Mouse (Mus musculus) embryo, embryonic 10.5 days (tissue): ENCODE measurements around the gene Bahcc1.
A peak's percentile ranks its signal among the peaks of the same experiment; 100 is the strongest.

ENCODE experiments used
- DNase-seq: peaks from one replicate; pipeline ENCODE4 v3.0.0-alpha.2; 2015; ENCODE audit warnings: low spot score

Gene Bahcc1

DNA sequence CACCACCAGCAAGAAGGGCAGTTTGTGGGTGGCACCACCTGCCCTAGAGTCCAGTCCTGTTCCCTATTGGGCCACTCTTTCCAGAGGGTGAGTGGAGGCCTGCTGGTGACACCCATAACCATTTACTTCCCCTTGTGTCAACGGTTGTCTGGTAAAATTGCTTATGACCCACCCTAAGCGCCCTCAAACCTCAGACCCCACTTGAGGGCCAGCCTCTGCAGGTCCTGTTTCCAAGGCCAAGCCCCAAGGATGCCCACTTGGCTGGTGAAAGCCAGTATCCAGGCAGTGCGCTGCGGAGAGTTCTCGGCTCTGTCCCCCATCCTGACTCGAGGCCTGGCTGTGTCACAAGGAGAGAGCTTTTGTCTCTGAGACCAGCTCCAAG, 28.0 kb downstream of the Bahcc1 start:
- DNase-seq: no peak

DNA sequence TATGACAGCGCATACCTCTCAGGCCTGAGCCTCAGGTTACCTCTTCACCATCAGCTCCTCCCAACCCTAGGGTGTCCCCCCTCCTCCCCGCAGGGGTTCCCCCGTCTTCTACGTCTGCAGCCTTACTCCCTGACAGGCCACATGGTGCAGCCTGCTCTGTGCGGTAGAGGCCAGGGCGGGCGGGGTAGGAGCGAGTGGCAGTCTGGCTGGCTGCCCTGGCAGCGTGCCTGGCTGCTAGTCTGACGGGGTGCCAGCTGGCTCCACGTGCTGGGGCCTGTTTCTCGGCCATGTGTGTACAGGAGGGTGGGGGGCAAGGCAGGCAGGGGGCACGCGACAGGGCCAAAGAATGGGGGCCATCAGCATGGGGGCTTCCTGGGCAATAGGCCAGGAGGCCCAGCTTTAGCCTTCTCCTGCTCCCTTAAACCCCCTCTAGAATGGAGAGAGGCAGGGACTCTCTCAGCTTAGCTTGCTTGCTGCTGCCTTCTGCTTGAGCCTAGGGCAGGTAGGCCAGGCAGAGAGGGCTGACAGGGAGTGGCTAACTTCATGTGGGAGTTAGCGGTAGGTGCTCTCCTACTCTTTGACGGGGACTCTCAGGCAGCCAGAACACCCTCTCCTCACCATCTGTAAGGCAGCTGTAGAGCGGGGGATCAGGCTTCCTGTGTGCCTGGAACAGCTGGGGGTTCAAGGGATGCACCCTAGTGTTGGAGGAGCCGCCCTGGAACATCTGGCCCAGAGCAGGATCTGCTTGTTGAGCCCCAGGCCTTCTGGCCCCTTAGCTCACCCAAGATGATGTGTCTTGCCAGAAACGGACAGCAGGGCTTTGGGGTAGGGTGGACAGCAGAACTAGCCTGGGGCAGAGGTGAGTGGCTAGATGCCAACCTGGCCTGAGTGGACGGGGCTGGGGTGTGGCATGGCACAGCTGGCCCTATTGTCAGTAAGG, 28.9 kb downstream of the Bahcc1 start:
- no peak for DNase-seq

DNA sequence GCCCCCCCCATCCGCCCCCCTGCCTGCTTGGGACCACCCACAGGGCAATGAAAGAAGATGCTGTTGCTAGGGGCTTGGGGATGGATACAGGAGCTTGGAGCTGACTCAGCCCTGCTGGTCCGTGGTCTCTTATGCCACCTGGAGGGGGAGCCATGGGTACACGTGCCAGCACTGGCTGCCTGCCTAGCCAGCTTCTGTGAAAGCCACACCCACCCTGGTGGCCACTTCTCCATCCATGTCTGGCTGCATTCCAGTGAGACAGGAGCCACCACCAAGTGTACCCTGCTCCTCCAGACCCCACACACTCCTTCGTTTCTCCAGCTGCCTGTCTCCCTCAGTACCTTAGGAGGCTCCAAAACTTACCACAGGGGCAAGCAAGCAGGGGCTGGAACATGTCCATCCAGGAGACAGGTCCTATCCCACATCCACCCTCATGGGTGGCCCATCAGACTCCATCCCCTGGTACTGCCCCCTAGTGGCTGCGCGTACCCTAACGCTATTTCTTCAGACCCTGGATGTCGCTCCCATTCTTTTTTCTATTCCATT, 29.7 kb downstream of the Bahcc1 start:
- peak; percentile 80 for DNase-seq

DNA sequence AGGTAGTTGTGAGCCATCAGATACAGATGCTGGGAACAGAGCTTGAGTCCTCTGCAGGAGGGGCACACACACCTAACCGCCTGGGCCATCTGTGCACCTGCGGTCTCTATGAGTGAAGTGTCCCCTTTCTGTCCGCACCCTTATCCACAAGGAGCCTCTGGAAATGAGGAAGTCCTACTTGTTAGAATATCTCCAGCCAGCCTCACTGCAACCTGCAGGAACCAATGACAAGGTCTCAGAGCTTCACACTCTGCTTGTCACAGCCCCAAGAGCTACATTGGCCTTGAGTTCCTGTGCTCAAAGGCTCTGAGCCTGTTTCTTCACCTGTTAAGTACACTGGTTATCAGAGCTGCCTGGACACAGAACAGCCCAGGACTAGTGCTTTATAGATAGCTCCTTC, 30.4 kb downstream of the Bahcc1 start:
- no peak for DNase-seq

DNA sequence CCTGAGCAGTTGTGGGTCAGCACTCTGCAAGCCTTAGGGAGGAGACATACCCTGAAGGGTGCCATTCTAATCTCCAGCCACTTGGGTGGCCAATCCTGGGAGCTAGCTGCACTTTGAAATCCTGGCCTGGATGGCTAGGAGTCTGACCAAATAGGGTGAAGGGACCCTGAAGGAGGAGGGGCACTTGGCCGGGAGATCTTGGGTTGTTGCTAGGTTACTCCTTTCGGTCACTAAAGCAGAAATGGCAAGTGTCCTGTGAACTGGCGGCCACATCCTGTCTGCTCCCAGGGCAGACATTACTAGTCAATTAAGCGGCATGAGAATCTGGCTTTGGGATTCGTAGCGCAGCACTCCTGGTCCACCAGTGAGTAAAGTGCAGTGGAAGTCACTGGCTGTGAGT, 31.3 kb downstream of the Bahcc1 start:
- DNase-seq: peak; percentile 50

DNA sequence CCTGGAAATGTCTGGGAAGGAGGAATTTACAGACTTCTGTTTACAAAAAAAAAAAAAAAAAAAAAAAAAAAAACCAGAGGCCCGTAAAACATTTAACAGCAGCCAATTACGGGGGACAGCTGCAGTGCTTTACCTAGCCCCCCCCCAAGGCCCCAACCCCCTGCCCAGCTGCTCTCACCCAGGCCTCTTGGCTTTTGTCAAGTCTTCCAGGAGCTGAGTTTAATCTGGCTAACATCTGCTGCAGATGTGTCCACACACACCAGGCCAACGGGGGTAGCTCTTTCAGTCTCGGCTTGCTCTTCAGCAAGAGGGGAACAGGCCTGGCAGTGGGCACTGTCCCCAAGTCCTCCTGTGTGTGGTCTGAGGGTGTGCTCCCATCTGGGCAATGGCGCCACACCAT, 32.7 kb downstream of the Bahcc1 start:
- no peak for DNase-seq

DNA sequence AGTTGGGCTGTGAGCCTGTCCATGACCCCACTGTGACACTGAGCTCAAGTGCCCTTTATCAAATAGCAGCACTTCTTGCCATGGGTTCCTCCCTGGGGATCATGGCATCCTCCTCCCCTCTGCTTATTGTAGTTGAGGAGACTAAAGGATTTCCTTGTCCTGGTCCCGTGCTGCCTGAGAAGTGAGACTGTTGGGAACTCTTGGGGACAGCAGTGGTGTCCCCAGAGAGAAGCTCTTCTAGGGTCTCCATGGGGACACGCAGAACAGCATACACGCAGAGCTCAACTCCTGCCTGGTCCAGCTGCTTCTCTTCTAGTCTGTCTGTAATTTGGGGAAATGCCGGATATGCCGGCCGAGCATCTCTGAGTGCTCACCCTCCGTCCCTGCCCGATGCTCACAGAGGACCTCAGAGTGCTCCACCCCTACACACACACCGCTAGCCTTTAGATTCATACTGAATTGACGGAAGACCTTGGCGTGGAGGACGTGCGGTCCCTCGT, 33.6 kb downstream of the Bahcc1 start:
- DNase-seq: no peak

DNA sequence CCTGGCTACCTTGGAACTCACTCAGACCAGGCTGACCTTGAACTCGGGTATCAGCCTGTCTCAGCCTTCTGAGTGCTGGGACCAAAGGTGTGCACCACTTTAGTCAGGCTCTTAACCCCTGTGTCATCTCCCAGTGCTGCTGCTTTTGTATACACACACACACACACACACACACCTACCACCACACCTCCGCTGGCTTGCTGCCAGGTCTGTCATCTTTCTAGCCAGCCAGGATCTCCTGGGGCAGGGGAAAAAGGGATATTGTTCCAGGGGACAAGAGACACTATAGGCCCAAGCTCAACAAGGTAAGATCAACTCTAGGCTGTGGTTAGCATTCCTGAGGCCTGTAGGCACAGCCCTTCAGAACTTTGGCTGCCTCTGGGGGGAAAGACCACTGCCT, 34.5 kb downstream of the Bahcc1 start:
- no peak for DNase-seq

DNA sequence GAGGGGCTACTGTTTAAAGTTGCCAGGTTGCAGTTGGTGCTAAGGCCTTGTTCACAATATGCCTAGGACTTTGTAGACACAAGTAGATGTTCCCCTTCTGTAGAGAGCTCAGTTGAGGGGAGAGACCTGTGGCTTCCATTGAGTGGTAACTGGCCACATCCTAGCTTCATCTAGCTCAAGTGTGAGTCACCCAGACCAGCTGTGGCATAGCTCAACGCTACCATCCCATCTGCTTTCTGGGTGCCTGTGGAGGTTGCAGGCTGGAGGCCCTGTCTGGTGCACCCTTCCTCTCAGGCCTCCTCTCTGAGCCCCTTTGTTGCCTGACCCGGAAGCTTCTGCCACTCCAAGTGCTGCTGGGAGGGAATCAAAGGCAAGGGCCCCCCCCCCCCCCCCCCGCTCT, 34.9 kb downstream of the Bahcc1 start:
- no peak for DNase-seq

DNA sequence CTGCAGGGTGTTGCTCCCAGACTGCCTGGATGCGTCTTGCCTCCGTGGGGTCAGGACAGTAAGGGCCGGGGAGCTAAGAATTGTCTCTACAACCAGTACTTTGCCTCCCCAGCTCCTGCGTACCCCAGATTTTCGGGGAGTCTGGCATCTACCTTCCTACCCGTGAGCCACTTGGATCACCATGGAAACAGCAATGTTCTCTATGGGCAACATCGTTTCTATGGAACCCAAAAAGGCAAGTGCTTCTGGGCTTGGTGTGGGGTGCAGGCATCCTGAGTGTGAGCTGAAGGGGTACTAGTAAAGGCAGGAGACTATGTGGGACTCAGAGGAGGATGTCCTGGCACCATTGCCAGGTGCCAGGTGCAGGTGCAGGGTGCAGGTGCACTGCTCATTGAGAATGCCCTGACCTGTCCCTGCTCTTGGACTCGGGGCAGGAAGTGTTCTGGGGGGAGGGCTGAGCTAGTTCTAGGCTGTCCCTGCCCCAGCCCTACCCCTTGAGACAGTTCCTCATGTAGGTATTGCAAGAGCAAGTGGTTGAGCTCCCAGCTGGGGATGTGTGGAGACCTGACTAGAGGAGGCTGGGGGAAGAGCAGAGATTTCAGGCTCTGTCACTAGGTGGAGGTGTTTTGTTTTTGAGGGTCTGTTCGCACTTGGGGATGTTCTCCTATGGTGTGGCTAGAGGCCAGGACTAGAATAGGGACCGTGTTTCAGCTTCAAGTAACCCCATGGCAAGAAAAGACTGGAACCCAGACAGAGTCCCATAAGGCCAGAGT, 35.6 kb downstream of the Bahcc1 start:
- DNase-seq: no peak

DNA sequence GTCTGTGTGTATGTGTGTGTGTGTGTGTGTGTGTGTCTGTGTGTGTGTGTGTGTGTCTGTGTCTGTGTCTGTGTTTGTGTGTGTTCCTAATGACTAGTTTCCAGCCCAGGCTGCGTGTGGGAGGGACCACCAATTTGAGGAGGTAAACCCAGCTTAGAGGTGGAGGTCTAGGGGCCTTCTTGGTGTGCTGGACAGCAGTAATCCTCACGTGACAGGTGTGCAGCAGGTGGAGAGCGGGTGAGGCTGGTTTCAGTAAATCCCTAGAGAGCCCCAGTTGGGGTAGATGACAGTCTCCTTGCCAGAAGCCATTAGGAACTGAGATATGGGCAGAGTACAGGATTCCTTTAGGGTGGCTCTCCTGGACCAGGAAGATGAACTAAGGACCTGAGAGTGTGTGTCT, 36.3 kb downstream of the Bahcc1 start:
- DNase-seq: no peak

DNA sequence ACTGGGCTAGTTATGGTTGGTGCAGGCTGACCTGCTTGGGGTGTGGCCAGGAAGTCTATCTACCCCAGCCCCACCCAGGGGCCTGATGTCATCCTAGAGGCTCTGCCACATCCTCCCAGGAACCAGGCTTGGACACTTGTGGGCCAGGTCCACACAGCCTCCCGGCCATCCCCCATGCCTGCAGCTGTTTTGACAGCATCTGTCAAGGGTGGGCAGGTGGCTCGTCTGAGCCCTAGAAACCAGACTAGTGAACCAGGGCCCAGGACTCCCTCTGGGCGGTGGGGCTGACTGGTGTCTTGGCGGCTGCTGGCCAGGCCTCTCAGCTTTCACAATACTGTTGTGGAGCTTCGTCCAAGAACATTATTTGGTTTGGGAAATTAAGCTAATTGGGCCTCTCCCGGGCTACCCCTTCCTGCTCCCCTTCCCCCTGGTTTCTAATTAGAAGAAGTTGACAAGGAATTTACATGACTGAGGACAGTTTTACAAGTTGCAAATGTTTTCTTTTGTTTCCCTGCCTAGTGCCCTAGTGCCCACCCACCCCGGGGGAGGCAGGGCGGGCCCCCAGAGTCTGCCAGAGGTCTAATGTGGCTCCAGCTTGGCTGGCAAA, 36.9 kb downstream of the Bahcc1 start:
- DNase-seq: no peak

DNA sequence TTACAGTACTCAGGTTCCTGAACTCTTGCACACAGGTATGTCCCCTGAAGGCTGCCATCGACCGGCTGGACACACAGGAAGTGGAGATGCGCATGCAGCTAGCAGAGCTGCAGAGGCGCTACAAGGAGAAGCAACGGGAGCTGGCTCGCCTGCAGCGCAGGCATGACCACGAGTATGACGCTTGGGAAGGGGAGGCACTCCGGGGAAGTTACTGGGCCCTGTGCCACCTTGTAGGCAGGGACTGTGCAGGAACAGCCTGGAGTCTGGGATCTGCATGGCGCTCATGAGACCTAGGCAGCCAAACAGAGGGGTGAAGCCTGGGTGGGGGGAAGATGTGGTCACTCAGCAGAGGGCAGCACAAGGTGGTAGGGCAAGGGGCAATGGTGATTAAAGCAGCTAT, 46.6 kb downstream of the Bahcc1 start:
- no peak for DNase-seq

DNA sequence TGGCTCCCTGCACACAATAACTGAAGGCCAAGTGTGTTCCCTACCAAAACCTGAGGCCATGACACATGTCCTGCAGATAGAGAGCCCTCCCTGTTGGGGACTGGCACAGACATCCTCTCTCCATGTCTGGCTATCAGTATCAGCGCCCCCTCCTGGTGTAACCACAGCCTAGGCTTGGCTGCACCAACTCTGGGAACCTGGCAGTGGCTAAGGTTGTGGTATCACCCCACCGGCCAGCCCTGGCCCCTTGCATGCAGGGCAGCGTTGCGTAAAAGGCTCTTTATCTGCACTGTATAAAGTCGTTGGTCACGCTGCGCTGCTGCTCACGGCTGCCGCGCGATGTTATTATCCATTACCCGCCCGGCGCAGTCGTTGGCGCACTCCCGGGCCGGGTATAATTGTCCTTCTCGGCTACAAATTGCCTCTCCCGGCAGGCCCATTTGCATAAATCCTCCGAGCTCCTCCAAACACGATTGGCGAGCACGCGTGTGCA, 47.6 kb downstream of the Bahcc1 start:
- DNase-seq: peak; percentile 79

DNA sequence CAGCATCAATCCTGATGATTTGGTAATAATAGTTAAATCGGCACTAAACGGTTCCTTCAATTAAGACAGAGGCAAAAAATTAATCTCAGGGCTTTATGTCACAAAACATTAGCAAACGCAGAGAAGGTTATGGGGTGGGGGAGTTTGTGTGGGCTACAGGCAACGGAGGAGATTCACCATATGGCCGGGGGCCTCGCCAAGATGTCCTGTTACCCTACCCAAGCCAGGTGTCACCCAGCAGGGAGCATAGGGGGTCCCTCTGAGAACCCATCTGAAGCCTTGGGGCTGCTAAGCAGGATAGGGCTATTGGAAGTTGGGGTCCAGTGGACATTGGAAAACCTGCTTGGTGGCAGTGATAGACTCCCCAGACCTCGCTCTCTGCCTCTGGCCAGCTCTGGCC, 48.0 kb downstream of the Bahcc1 start:
- DNase-seq: no peak

DNA sequence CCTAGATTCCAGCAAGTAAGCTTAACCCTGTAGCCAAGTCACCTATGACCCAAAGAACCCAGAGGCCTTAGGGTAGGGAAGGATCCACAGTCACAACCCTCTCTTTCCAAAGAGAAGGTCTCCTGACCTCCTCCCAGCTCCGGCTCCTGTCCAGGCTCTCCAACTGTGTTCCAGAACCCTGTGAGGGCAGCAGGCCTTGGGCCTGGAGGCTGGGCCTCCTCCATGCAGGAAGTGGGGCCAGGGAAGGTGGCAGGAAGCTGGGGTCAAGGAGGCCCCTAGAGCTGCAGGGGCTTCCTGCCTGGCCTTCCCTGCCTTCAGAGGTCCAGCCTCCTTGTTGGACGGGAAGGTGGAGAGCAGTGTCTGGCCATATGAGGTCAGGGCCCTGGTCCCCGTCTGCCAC, 48.5 kb downstream of the Bahcc1 start:
- DNase-seq: no peak

DNA sequence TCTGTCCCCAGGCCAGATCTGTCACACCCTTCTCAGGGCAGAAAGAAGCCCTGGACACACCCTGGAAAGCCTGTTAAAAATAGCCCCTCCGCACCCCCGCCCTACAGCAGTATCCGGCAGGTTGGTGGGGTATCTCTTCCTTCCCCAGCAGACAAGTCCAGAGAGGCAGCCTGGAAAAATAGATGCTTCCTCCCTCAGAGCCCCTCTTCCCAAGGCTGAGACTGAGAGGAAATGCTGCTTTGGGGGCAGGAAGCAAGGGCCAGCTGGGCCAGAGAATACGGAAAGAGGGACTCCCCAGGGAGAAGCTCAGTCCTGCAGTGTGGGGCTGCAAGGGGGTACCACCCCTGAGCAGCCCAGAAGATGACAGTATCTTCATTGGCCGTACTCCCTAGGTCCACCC, 50.8 kb downstream of the Bahcc1 start:
- DNase-seq: no peak

DNA sequence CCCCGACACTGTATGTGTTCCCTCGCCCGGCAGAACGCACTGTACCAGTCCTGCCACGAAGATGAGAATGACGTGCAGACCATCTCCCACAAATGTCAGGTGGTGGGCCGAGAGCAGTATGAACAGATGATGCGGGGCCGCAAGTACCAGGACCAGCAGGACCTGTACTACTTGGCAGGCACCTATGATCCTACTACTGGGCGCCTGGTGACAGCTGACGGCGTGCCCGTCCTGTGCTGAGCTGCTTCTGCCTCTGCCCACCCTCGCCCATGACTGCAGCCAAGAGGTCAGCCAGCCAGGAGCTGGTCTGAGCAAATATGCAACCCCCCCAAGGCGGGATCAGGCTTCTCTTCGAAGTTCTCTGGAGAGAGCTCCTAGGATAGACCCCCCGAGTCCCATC, 56.9 kb downstream of the Bahcc1 start:
- no peak for DNase-seq

DNA sequence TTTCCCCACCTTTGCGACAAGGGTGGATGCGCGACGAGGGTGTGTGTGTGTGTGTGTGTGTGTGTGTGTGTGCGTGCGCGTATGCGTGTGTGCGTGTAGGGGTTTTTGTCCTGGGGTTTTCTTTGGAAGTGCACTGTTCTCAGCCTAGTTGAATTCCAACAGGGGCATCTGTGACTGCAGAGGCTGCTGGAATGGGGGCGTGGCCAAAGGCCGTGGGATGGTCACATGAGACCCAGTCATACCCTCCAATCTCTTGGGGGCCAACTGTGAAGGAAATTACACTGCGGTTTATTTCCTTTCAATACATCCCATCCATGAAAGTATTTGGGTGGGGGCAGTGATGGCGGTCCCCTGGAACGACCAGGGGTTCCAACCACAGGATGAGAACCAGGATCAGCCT, 57.5 kb downstream of the Bahcc1 start:
- DNase-seq: no peak

DNA sequence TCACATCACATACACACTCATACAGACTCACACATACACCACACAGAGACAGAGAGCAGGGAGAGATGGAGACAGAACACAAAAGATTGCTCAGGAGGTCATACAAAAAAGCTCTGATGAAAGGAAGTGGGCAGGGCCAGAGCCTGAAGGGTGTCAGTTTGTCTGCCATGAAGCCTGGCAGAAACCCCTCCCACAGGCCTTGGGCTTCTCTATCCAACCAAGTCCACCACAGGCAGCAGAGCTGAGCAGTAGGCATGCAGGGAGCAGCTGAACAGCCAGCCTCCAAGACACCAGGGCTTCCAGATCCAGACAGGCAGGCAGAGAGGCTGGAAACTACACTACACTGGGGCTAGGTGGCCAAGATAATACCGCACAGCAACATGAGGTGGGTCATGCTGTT, 61.0 kb downstream of the Bahcc1 start:
- peak; percentile 56 for DNase-seq

DNA sequence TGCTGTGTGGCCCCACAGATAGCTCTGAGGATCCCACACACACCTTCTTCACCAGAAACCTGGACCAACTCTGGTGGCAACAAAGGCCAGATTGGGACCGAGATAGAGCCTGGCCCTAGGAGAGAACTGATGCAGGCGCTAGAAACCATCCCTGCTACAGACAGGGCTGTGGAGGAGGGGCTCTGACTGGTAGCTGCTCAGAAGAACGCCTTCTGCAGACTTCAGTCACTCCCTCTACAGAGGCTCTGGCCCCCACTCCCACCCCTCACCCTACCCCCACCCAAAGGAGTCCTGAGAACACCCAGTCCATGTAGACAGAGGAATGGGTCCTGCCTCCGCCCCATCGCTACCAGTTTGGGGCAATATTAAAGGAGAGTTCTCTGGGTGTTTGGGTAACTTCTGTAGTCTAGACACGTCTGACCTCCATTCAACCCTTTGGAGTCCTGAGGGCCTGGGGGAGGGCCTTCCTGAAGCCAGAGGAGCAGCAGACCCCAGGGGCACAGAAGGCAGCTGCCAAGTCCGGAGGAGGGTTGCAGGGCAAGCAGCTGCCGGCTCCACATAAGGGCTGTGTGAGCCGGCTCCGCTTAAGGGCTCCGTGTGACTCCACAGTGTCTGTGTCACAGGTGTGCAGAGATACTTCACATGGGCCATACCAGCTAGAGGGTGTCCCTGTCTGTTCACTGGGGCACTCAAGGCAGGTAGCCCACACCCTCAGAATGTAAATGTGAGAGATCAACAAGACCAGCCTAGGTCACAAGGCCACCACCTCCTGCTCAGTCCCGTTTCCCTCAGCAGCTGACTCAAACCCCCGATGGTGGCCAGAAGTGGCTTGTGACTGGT, 63.8 kb downstream of the Bahcc1 start:
- peak; percentile 59 for DNase-seq
